Mouse (Mus musculus) gastrocnemius, postnatal 10 days (tissue): ENCODE data around the gene Tcf7l2. TPM values are rescaled to one million over a fixed set of nuclear protein-coding genes. Genes with fewer than 3 reads are reported as not detected.
A peak's percentile ranks its signal among the peaks of the same experiment; 100 is the strongest.

ENCODE experiments used
- DNase-seq: peaks from one replicate; pipeline ENCODE4 v3.0.0; 2021; ENCODE audit warnings: mixed read lengths
- total RNA-seq, 2 experiments: library from RNA; stranded (reverse); gene quantifications; 2 replicates each; pipeline ENCODE4 v1.2.3; 2021

The Tcf7l2 gene
- total RNA-seq, 2 experiments from 2014 or later = 18.2 to 27.3 TPM

GRCm38 (mm10) chr19:55757403-55757802, 15.8 kb downstream of the Tcf7l2 start:
- no peak for DNase-seq

GRCm38 (mm10) chr19:55758158-55758557, 16.5 kb downstream of the Tcf7l2 start:
- no peak for DNase-seq

GRCm38 (mm10) chr19:55759006-55759405, 17.4 kb downstream of the Tcf7l2 start:
- DNase-seq = no peak

- DNase-seq = no peak
Measured at GRCm38 (mm10) chr19:55761086-55761485, 19.5 kb downstream of the Tcf7l2 start.

GRCm38 (mm10) chr19:55762187-55762586, 20.6 kb downstream of the Tcf7l2 start:
- no peak for DNase-seq

GRCm38 (mm10) chr19:55765814-55766213, 24.2 kb downstream of the Tcf7l2 start:
- no peak for DNase-seq

- DNase-seq = no peak
Measured at GRCm38 (mm10) chr19:55767104-55767503, 25.5 kb downstream of the Tcf7l2 start.

GRCm38 (mm10) chr19:55767579-55767978, 26.0 kb downstream of the Tcf7l2 start:
- DNase-seq = no peak

- DNase-seq = no peak
Measured at GRCm38 (mm10) chr19:55768246-55768645, 26.6 kb downstream of the Tcf7l2 start.

GRCm38 (mm10) chr19:55768889-55769288, 27.3 kb downstream of the Tcf7l2 start:
- no peak for DNase-seq

GRCm38 (mm10) chr19:55774334-55774733, 32.7 kb downstream of the Tcf7l2 start:
- no peak for DNase-seq

- DNase-seq = no peak
Measured at GRCm38 (mm10) chr19:55774824-55775223, 33.2 kb downstream of the Tcf7l2 start.

GRCm38 (mm10) chr19:55779871-55780270, 38.3 kb downstream of the Tcf7l2 start:
- peak; percentile 40 for DNase-seq

- DNase-seq = no peak
Measured at GRCm38 (mm10) chr19:55781087-55781486, 39.5 kb downstream of the Tcf7l2 start.

GRCm38 (mm10) chr19:55781681-55782080, 40.1 kb downstream of the Tcf7l2 start:
- no peak for DNase-seq

- no peak for DNase-seq
Measured at GRCm38 (mm10) chr19:55784796-55785418, 43.3 kb downstream of the Tcf7l2 start.

- DNase-seq = no peak
Measured at GRCm38 (mm10) chr19:55787420-55787819, 45.8 kb downstream of the Tcf7l2 start.

- DNase-seq = no peak
Measured at GRCm38 (mm10) chr19:55788285-55788904, 46.8 kb downstream of the Tcf7l2 start.

- DNase-seq = no peak
Measured at GRCm38 (mm10) chr19:55788905-55789295, 47.3 kb downstream of the Tcf7l2 start.

- DNase-seq = no peak
Measured at GRCm38 (mm10) chr19:55789838-55790237, 48.2 kb downstream of the Tcf7l2 start.

GRCm38 (mm10) chr19:55791293-55791692, 49.7 kb downstream of the Tcf7l2 start:
- no peak for DNase-seq

- no peak for DNase-seq
Measured at GRCm38 (mm10) chr19:55791886-55792285, 50.3 kb downstream of the Tcf7l2 start.

GRCm38 (mm10) chr19:55792571-55792970, 51.0 kb downstream of the Tcf7l2 start:
- DNase-seq = no peak

GRCm38 (mm10) chr19:55793029-55793428, 51.4 kb downstream of the Tcf7l2 start:
- DNase-seq = no peak
